Mouse (Mus musculus) fibroblast of lung, adult 2 months (primary cell): Measurements from ENCODE around the gene Slc2a5.

Experiments used
- DNase-seq: peaks from one replicate; pipeline ENCODE4 v3.0.0-alpha.2; 2011; ENCODE audit warnings: low read depth

Gene Slc2a5

GRCm38 (mm10) chr4:150119055-150119454, at the start of gene Slc2a5:
TSS of gene Slc2a5 (plus strand) at chr4:150119283.
- no peak for DNase-seq

DNA sequence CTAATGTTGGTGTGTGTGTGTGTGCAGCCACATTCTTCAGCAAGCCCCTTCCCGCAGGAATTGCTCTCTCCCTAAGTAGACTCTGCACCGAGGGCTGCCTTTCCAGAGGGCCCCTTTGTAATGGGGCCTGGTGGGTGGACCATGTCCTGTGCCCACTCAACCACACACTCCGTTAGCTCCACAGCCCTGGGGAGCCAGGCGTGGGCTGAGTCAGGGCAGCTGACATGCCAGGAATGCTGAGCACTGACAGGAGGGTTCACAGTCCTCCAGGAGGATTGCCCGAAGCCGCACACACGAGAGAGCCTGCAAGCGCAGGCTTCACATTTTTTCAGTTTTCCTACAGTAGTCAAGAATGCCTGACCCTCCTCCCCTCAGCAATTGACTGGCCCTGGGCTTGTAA, 48.9 kb upstream of the Slc2a5 start:
- peak; percentile 64 for DNase-seq

DNA sequence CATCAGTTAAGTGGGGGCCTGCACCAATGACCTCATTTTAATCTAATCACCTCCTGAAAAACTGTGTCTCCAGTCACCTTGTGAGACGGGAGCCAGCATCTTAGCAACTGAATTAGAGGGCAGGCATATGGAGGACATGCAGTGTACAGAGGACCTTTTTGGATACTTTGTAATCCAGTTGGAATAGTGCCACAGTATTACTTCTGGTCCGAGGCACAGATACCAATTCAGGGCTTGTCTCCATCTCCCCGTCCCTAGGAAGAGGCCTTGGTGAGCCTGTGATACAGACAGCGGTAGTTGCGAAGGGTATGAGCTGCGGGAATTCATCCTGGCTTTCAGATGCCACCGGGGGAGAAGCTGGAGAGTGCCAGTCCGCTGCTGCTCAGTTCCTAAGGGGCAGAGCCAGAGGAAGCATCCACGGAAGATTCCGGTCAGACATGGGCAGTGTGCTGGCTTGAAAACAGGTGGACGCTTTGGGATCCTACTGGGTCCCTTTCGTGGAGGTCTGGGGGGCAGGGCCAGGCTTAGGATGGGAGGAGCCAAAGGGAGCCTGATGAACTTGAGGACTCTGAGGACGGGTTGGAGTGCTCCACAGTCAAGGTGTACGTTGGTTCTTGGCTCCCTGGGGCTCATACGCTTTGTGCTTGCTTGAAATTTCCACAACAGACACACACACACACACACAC, 46.5 kb upstream of the Slc2a5 start:
- no peak for DNase-seq

DNA sequence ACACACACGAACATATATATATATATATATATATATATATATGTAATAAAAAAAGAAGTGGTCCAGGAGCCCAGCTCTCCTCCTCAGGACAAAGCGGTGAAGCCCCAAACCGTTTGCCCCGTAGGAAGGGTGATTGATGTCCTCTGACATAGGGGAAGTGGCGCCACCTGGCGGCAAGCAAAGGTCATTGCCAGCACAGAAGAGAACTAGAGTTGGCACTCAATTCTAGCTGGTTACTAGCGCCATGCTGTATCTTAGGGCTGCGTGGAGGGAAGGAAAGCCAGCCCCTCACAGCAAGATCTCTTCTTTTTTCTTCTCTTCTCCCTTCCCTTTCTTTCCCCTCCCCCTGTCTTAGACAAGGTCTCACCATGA, 46.0 kb upstream of the Slc2a5 start:
- no peak for DNase-seq

GRCm38 (mm10) chr4:150075350-150075749, 43.7 kb upstream of the Slc2a5 start:
- no peak for DNase-seq

- no peak for DNase-seq
These were observed 42.9 kb upstream of the Slc2a5 start for GRCm38 (mm10) chr4:150076147-150076546.

DNA sequence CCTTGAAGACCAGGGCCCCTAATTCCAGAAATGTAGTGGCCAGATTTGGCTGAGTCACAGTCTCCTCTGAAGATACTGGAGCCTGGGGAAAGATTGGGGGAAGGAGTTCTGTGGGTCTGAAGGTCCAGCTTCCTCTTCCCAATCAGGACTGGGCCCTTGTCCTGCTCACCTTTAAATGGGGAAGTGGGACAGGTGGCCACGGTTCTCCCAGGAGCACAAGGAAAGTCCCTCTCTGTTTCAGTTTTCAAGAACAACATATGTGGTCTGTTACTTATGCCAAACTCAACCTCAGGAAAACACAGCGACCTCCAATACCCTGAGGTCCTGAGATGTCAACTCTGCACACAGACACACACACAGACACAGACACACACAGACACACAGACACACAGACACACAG, 40.4 kb upstream of the Slc2a5 start:
- no peak for DNase-seq

DNA sequence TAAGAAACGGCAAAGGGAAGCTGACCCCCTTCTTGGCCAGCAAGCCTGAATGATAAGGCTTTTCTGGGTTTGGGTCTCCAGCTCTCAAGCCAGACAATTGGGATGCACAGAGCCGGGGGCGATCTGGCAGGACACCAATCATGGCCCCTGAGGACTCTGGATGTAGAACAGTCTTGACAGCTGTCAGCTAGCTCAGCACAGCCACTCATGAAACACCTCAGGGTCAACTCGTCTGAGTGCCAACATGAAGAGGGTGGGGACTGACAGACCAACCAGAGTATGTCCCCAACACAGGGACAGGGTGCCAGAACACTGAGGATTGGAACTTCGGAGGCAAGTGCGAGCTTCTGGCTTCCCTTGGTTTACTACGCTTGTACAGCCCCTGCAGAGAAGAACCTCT, 39.8 kb upstream of the Slc2a5 start:
- no peak for DNase-seq

DNA sequence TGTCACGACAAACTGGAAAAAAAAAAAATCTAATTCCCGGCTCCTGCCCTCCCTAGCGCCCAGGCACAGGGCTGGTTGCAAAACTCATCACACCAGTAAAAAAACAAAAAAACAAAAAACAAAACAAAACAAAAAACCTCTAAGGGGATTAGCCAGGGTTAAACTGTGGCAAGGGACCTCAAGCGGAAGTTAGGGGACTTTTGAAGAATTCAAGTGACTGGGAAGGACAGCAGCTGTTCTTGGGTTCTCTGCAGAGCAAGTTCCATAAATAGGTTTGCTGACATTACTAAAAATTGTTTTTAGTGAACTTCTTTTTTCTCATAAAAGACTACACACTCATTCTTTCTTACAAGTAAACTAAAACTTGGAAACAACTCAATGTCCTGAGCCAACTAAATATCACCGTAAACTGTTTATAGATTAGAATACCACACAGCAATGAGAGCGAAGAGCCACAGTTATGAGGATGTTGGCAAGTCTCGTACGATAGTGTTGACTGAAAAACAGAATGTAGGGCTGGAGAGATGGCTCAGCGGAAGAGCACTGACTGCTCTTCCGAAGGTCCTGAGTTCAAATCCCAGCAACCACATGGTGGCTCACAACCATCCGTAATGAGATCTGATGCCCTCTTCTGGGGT, 38.6 kb upstream of the Slc2a5 start:
- DNase-seq = no peak

DNA sequence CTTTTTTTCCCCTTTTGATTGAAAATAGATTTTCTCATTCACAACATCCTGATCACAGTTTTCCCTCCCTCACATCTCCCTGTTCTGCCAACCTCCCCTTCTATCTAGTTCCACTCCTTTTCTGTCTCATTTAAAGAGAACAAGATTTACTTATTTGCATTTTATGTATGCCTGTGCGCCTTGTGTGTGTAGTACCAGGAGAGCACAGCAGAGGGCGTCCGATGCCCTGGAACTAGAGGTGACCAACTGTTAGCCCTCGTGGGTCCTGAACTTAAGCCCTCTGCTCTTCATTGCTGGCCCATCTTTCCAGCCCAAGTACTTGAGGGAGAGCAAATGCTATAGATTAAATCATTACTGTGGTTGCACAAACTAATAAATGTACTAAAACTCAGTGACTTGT, 33.7 kb upstream of the Slc2a5 start:
- no peak for DNase-seq

GRCm38 (mm10) chr4:150086841-150087160, 32.3 kb upstream of the Slc2a5 start:
- no peak for DNase-seq

DNA sequence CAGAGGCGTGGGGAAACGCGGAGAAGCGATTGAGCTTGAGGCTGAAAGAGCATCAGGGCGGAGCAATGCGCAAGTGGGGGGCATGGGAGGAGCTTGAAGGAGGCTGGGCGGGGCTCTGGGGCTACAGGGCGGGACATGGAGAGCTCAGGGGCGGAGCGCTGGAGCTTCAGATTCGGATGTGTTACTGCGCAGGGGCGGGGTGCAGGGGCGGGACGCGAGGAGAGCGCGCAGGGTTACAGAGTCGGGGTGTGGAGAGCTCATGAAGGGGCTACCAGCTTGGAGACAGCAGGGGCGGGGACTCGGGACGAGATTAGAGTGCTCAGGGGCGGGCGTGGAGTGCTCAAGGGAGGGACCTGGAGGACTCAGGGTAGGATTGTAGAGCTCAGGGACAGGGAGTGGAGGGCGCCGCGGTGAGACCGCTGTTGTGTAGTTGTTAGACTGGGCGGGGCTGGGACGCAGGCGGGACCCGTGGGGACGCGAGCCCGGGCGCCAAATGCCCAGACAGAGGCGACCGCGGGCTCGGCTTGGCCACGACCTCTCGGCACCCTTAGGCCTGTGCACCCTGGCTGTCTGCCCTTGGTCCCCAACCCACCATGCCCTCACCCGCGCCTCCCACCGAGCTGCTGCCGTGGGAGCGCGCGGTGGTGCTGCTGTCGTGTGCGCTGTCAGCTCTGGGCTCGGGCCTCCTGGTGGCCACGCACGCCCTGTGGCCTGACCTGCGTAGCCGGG, 31.8 kb upstream of the Slc2a5 start, which contains the start of gene Gpr157:
Gene Gpr157 (plus strand): TSS at position 205 of the 729 bp plus-strand sequence.
- DNase-seq = peak; percentile 90

DNA sequence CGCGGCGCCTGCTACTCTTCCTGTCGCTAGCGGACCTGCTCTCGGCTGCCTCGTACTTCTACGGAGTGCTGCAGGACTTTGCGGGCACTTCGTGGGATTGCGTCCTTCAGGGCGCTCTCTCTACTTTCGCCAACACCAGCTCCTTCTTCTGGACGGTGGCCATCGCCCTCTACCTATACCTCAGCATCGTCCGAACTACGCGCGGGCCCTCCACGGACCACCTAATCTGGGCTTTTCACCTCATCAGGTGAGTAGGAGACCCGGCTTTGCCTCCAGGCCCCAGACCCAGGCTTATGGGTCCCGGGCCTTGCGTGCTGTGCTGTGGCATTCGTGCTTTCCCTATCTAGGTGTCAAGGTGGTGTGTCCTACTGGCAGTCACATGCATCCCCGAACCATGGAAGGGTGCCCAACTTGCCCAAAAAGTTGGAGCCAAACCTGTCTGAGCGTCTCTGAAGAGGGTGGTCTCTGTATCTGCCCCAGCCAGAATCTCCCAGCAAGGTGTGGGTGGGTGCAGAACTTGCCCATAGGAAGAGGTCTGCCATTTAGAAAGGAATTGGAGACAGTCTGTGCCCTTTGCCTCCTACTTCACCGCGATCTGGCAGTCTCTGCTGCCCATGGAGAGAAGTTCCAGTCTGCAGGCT, 31.1 kb upstream of the Slc2a5 start:
- DNase-seq = no peak

- no peak for DNase-seq
These were observed 30.0 kb upstream of the Slc2a5 start for GRCm38 (mm10) chr4:150089121-150089520.

DNA sequence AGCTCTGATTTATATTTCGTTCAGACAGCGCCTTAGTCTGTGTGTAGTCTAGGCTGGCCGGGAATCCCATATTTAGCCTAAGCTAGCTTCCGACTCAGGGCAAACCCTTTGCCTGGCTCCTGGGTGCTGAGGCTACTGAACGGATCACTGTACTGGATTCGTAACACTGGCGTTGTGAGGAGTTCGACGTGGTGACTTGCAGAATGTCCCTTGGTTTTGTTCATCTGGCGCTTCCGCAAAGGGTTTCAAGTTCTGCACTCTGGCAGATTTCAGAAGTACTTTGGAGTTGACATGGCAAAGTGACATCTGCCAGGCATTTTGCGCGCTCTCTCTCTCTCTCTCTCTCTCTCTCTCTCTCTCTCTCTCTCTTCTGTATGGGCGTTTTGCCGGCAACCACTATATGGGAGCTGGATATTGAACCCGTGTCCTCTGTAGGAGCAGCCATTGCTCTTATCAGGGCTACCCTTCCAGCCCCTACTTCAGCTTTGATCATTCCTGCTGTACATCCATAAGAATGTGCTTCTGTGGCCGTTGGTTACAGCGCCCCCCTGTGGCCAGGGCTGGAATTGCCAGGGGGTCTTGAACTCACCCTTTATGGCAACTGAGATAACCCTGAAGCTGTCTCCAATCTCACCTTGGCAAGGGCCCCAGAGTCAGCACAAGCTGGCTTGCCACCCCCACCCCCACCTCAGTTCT, 27.0 kb upstream of the Slc2a5 start:
- DNase-seq = no peak

DNA sequence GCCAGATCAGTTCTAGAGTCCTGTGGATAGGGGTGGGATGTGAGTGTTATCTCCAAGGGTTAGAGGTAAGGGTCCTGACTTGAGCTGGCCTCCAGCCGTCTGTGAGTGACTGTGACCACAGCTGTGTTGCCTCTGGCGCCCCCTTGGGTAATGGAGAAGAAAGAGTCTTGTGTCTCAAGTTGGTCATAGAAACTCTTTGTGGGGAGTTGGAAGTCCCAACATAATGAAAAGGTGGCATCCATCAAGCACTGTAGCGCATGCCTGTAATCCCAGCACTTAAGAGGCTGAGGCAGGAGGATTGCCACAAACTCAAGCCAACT, 26.5 kb upstream of the Slc2a5 start:
- no peak for DNase-seq

DNA sequence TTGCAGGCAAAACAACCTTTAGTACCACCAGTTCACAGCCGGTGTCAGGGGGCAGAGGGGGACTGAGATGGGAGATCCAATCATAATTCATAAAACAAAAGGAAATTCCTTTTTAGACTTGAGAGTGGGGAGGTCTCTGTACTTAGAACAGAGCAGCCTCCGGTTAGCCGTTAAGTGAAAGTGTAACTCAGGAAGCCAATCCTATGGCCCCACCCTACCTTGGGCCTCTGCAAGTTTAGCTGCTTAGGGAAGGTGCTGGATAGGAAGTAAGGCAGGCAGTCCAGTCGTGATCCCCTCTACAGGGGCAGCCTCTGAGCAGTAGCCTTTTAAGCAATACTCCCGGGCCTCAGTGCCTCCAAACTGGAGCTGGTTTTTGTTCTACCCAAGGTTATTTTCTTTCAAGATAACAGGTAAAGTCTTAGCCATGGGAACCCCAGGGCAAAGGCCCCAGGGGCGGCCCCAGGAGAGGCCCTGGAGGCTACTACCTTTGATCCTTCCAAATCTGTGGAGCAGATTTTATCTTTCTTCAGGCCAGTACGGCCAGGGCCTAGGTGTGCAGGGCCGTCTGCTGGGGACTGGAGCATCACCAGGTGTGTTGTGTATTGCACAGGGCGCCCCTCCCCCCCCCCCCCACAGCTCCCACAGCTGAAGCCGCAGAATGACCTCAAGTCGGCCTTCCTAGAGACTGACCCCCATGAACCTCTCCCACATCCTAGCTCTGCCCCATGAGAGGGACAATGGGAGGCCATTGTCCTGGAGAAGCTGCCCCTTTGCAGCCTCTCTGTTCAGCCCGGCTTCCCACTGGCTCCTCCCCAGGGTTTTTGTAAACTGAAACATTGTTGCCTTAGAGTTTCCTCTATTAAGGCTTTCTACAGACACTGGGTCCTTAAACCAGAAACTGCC, 25.3 kb upstream of the Slc2a5 start:
- no peak for DNase-seq

DNA sequence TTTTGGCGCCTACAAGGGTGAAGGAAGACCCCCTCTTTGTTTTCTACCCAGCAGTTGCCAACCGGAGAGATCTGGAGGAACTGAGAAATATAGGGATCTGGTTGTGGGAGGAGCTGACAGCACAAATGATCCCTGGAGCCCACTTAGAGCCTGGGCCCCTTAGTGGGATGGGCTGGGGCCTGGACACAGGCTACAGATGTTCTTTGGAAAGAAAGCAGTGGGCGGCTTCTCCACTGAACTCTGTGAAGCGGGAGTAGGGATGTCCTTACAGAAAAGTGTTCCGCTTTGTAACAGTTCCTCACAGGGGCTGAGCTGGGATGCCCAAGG, 24.7 kb upstream of the Slc2a5 start:
- no peak for DNase-seq

DNA sequence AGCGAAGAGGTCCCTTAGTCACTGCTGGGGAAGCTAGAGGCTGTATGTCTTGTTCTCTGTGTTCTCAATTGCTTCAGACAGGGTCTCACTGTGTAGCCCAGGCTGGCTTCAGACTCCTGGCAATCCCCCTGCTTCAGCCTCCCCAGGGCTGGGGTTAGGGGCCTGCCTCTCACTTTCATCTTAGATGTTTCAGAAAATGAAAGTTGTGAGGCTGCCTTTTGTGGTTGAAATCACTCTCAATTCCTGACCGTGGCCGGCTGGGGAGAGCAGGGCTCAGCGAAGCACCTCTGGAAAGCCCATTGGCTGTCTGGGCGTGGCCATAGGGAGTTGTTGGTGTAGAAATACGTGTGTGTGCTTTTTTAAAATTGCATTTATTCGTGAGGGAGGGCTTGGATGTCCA, 22.8 kb upstream of the Slc2a5 start:
- no peak for DNase-seq

GRCm38 (mm10) chr4:150097847-150098246, 21.2 kb upstream of the Slc2a5 start:
- no peak for DNase-seq

GRCm38 (mm10) chr4:150098880-150099279, 20.2 kb upstream of the Slc2a5 start:
- no peak for DNase-seq

DNA sequence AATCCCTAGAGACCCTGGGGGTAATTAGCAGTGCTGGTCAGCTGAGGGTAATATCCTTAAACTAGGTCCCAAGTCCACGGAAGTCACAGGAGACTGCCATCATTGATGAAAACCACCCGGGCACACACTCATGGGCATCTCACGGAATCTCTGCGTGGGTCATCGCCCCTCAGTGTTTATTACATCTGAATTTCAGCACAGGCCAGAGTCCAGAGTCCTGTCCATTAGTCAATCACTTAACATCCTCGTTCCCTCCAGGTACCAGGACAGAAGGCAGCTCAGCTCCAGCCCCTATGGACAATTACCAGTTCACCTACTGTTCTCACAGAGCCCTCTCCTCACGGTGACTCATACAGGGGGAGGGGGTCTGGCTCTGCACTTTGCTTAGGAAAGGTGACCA, 16.3 kb upstream of the Slc2a5 start:
- no peak for DNase-seq
